1 mouse cellular context compared by ENCODE assay signal in the genomic region with DNA sequence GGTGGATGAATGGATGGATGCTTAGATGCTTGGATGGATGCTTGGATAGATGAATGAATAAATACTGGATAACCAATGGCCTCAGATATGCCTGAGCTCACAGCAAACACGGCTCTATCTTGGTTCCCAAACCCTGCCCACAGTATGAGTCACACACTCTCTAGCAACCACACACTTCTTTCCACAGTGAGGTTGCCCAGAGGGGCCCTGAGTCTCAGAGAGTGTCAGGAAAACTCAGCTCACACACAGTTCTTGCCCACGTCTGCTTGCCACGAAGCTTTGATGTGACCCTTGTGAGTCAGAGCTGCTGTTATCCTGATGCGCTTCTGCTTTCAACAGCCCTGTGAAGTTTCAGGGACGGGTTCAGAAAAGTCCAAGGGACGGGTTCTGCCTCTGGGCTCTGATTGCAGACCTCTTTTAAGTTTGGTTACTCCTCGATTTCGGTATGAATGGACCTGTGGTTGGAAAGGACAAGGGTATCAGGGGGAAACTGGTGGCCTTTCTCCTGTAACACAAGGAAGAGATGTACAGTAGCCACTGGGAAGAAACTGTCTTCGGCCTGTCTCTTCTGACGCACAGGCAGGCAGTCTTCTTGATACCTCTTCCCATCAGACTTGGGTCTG.
TF ChIP-seq lines count a peak whose summit lies in the region.

No protein-coding gene starts in this region.

TF ChIP-seq in CH12.LX, 34 proteins besides CTCF, POLR2A, EP300 and RAD21 (continued from another document):
- no peak for TF ChIP-seq NRF1 (IDR thresholded peaks at IDR 0.05; ENCODE audit: low read depth, low read length)
- no peak for TF ChIP-seq POLR2AphosphoS2 (IDR thresholded peaks at IDR 0.05; ENCODE audit: low read depth, low read length)
- TF ChIP-seq HCFC1 (IDR thresholded peaks at IDR 0.05; ENCODE audit: low read depth, low read length) = peak; percentile 23; the same call in 1 of the 2 replicates
- no peak for TF ChIP-seq TBP (conservative IDR thresholded peaks at IDR 0.05; ENCODE audit: low read depth, low read length)
- TF ChIP-seq TCF12 (IDR thresholded peaks at IDR 0.05; ENCODE audit: low read depth, low read length) = peak; percentile 90
- no peak for TF ChIP-seq ZMIZ1 (IDR thresholded peaks at IDR 0.05; ENCODE audit: low read depth, low read length)
- TF ChIP-seq JUN (IDR thresholded peaks at IDR 0.05; ENCODE audit: insufficient read depth, low read depth, low read length) = peak; percentile 62
- peak; percentile 81 for TF ChIP-seq RCOR1 (conservative IDR thresholded peaks at IDR 0.05; ENCODE audit: low read depth, low read length)
- peak; percentile 86 for TF ChIP-seq IRF4 (IDR thresholded peaks at IDR 0.05; ENCODE audit: low read depth, low read length)
- TF ChIP-seq CHD1 (IDR thresholded peaks at IDR 0.05; ENCODE audit: low read depth, low read length) = no peak; the same call in 1 of the 2 replicates
- TF ChIP-seq CHD2 (IDR thresholded peaks at IDR 0.05; ENCODE audit: low read length) = peak; percentile 77
- peak; percentile 91 for TF ChIP-seq ETS1 (conservative IDR thresholded peaks at IDR 0.05; ENCODE audit: low read depth, low read length)
- TF ChIP-seq SIN3A (IDR thresholded peaks at IDR 0.05; ENCODE audit: low read length) = peak; percentile 74
- TF ChIP-seq JUND (conservative IDR thresholded peaks at IDR 0.05; ENCODE audit: low read depth, low read length) = peak; percentile 65
- TF ChIP-seq MAX (IDR thresholded peaks at IDR 0.05; ENCODE audit: low read length) = peak; percentile 80
- peak; percentile 19 for TF ChIP-seq SMC3 (IDR thresholded peaks at IDR 0.05; ENCODE audit: low read depth, low read length)
- TF ChIP-seq ZKSCAN1 (IDR thresholded peaks at IDR 0.05; ENCODE audit: borderline replicate concordance, low read depth, low read length) = no peak
- peak; percentile 83 for TF ChIP-seq MAZ (IDR thresholded peaks at IDR 0.05; ENCODE audit: low read depth, low read length)
- TF ChIP-seq MXI1 (IDR thresholded peaks at IDR 0.05; ENCODE audit: low read depth, low read length) = no peak; the same call in 1 of the 2 replicates
- peak; percentile 84 for TF ChIP-seq MEF2A (IDR thresholded peaks at IDR 0.05; ENCODE audit: borderline replicate concordance, low read depth, low read length)
- TF ChIP-seq ZNF384 (IDR thresholded peaks at IDR 0.05; ENCODE audit: low read depth, low read length) = peak; percentile 23; the same call in 1 of the 2 replicates
- TF ChIP-seq ZC3H11A (IDR thresholded peaks at IDR 0.05; ENCODE audit: low read depth, low read length) = no peak
- no peak for TF ChIP-seq GABPA (IDR thresholded peaks at IDR 0.05; ENCODE audit: insufficient replicate concordance, low read depth, low read length)
- TF ChIP-seq MYC (IDR thresholded peaks at IDR 0.05; ENCODE audit: low read depth, low read length) = peak; percentile 68
- TF ChIP-seq ELF1 (IDR thresholded peaks at IDR 0.05; ENCODE audit: low read depth, low read length) = no peak
